Mouse (Mus musculus) intestine, postnatal 0 days (tissue): ENCODE measurements around the gene Alg14. TPM values are rescaled to one million over a fixed set of nuclear protein-coding genes. Genes with fewer than 3 reads are reported as not detected.

Experiments used
- ATAC-seq: fragments of 200-750 bp; cut with Nextera tagmentation; 2 replicates; pipeline ENCODE4 v1.8.0; 2017; ENCODE audit warnings: mild to moderate bottlenecking, moderate TSS enrichment, moderate library complexity
- H3K27ac ChIP-seq: fragments of 300-500 bp; sonication (generic); 2 replicates; pipeline ENCODE4 v1.5.1; 2014; ENCODE audit warnings: mild to moderate bottlenecking, low read depth, low read length, moderate library complexity
- H3K27me3 ChIP-seq: fragments of 300-500 bp; sonication (generic); replicated peaks from 2 replicates; pipeline ENCODE4 v1.6.1; 2014; ENCODE audit warnings: low read length, mixed read lengths; ENCODE audit not compliant: control insufficient read depth, insufficient read depth
- H3K36me3 ChIP-seq: fragments of 300-500 bp; sonication (generic); 2 replicates; pipeline ENCODE4 v1.6.1; 2014; ENCODE audit warnings: mild to moderate bottlenecking, moderate library complexity; ENCODE audit not compliant: control insufficient read depth, insufficient read depth
- H3K4me1 ChIP-seq: fragments of 300-500 bp; sonication (generic); replicated peaks from 2 replicates; pipeline ENCODE4 v1.6.1; 2014; ENCODE audit warnings: antibody characterized with exemption, low read length, mixed read lengths; ENCODE audit not compliant: control insufficient read depth, insufficient read depth
- H3K4me2 ChIP-seq: fragments of 300-500 bp; sonication (generic); replicated peaks from 2 replicates; pipeline ENCODE4 v1.6.1; 2014; ENCODE audit warnings: low read depth, mild to moderate bottlenecking, moderate library complexity
- H3K4me3 ChIP-seq: fragments of 300-500 bp; sonication (generic); 2 replicates; pipeline ENCODE4 v1.5.1; 2014; ENCODE audit warnings: low read depth, low read length
- H3K9ac ChIP-seq: fragments of 300-500 bp; sonication (generic); 2 replicates; pipeline ENCODE4 v1.6.1; 2014; ENCODE audit warnings: mild to moderate bottlenecking, low read depth, low read length
- H3K9me3 ChIP-seq: fragments of 300-500 bp; sonication (generic); 2 replicates; pipeline ENCODE4 v1.6.1; 2016; ENCODE audit warnings: mixed run types; ENCODE audit not compliant: control insufficient read depth
- CTCF ChIP-seq: sonication (generic); IDR thresholded peaks from 2 replicates; pipeline ENCODE4 v1.5.1; 2016; ENCODE audit warnings: low read depth, mild to moderate bottlenecking, control low read depth, antibody characterized with exemption, moderate library complexity
- WGBS: fragments of 180-500 bp; shearing (Covaris S2); extraction: QIAGEN DNeasy Blood & Tissue Kit; methylation state at CpG from one replicate; pipeline ENCODE4 v1.1.7; 2014; 5-methylcytosine and 5-hydroxymethylcytosine counted together
- polyA plus RNA-seq: library from polyadenylated mRNA; unstranded; fragments of >200 nt; fragmentation: Nextera tagmentation; extraction: Ambion mirVana; gene quantifications from 2 replicates; pipeline ENCODE4 v1.2.1, GENCODE M21; 2015

Alg14 gene
- polyA plus RNA-seq, 1 experiment from 2014 or later: 26.1 TPM

DNA sequence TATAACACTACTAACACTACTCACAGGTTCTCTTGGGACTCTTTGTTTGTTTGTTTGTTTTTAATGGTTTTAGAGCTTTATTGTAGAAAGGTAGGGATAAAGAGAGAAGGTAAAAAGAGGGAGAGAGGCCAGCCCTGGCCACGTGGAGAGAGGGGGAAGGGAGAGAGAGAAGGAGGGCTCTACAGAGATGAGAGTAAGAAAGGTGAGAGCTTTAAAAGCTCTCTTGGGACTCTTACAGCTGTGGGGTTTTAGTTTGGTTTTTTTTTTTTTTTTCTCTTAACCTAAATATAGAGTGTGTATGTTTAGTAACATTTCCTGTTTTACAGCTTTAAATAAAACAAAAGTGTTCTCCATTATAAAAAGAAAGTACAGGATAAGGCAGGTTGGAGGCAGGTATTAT, 70.4 kb downstream of the Alg14 start:
- WGBS: 39% methylated on average over 1 of the region's 1 CpGs
- Histone ChIP-seq H3K4me1 (no peaks in the 10 kb centered on the region), H3K36me3 (0 out of 2 replicates have a peak, but pooled peaks cover 4% of the 10 kb centered on the region), H3K9ac (no peak overlapping the region), H3K9me3 (no peaks in the 10 kb centered on the region), H3K27ac (no peak overlapping the region), H3K27me3 (no peaks in the 10 kb centered on the region), H3K4me2 (no peak overlapping the region), H3K4me3 (no peak overlapping the region)
- TF ChIP-seq CTCF: no peak
- no peak for ATAC-seq

- no peak for ATAC-seq
- Histone ChIP-seq H3K4me2 (no peak overlapping the region), H3K27ac (no peak overlapping the region), H3K36me3 (0 out of 2 replicates have a peak, but pooled peaks cover 4% of the 10 kb centered on the region), H3K27me3 (no peaks in the 10 kb centered on the region), H3K4me3 (no peak overlapping the region), H3K9ac (no peak overlapping the region), H3K9me3 (no peaks in the 10 kb centered on the region), H3K4me1 (no peaks in the 10 kb centered on the region)
- 74% methylated on average over 4 of the region's 4 CpGs for WGBS
- TF ChIP-seq CTCF: no peak
Measured at GRCm38 (mm10) chr3:121364388-121364787, 72.8 kb downstream of the Alg14 start.

DNA sequence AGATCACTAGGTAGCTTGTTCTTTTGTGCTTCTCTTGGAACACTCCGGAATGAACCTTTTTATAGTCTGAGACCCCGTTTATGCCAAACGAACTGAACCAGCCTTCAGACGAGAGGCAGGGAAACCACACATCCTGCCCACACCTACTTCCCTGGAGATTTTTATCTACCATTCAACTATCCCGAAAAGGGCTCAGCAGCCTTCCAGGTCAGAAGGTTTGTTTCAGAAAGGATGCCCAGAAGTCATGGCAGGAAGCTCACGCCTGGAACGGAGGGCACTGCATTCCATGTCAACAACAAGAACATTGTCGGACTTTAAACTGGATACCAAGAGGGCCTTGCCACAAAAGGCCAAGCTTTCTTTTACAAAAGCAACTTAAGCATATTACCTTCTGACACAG, 73.6 kb downstream of the Alg14 start:
- H3K4me1 ChIP-seq: no peaks in the 10 kb centered on the region
- H3K27ac ChIP-seq: no peak overlapping the region
- 0 out of 2 replicates have a peak, but pooled peaks cover 4% of the 10 kb centered on the region for H3K36me3 ChIP-seq
- no peak overlapping the region for H3K9ac ChIP-seq
- no peak overlapping the region for H3K4me2 ChIP-seq
- no peak overlapping the region for H3K4me3 ChIP-seq
- H3K27me3 ChIP-seq: no peaks in the 10 kb centered on the region
- 66% methylated on average over 8 of the region's 8 CpGs for WGBS
- ATAC-seq: no peak
- no peaks in the 10 kb centered on the region for H3K9me3 ChIP-seq
- TF ChIP-seq CTCF: no peak

- no peak overlapping the region for H3K27ac ChIP-seq
- 0 out of 2 replicates have a peak, but pooled peaks cover 3% of the 10 kb centered on the region for H3K36me3 ChIP-seq
- ATAC-seq: no peak
- TF ChIP-seq CTCF: no peak
- 93% methylated on average over 4 of the region's 4 CpGs for WGBS
- no peak overlapping the region for H3K9ac ChIP-seq
- no peak overlapping the region for H3K4me2 ChIP-seq
- H3K27me3 ChIP-seq: no peaks in the 10 kb centered on the region
- no peaks in the 10 kb centered on the region for H3K9me3 ChIP-seq
- H3K4me1 ChIP-seq: no peaks in the 10 kb centered on the region
- no peak overlapping the region for H3K4me3 ChIP-seq
Measured at GRCm38 (mm10) chr3:121368616-121369015, 77.0 kb downstream of the Alg14 start.

DNA sequence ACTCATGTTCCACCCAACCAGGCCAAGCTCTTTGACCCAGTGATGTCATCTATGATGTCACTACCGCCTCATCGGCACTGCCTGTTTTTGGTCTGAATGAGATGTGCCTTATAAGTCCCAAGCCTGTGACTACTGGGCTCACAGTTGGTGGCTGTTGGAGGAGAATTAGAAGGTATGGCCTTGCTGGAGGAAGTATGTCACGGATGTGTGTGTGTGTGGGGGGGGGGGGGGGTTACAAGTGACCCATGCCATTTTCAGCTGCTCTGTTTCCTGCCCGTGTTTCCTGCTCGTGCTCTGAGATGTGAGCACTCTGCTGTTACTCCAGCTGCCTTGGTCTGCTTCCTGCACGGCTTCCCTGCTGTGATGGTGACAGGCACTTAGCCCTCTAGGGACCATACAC, 77.9 kb downstream of the Alg14 start:
- Histone ChIP-seq H3K27ac (no peak overlapping the region), H3K9me3 (no peaks in the 10 kb centered on the region), H3K4me2 (no peak overlapping the region), H3K36me3 (no peaks in the 10 kb centered on the region), H3K4me3 (no peak overlapping the region), H3K9ac (no peak overlapping the region), H3K4me1 (no peaks in the 10 kb centered on the region), H3K27me3 (no peaks in the 10 kb centered on the region)
- ATAC-seq: 0 out of 2 replicates have a peak, but pooled peaks have one; percentile 22
- TF ChIP-seq CTCF: no peak
- 84% methylated on average over 6 of the region's 6 CpGs for WGBS

GRCm38 (mm10) chr3:121370301-121370700, 78.7 kb downstream of the Alg14 start:
- Histone ChIP-seq H3K4me2 (no peak overlapping the region), H3K36me3 (no peaks in the 10 kb centered on the region), H3K27me3 (no peaks in the 10 kb centered on the region), H3K9ac (no peak overlapping the region), H3K9me3 (no peaks in the 10 kb centered on the region), H3K27ac (no peak overlapping the region), H3K4me1 (no peaks in the 10 kb centered on the region; the same call in 1 of the 2 replicates), H3K4me3 (no peak overlapping the region)
- no peak for TF ChIP-seq CTCF
- 77% methylated on average over 13 of the region's 13 CpGs for WGBS
- no peak for ATAC-seq
